11 mouse cellular contexts compared by ENCODE assay signal in genomic region chr7:72543946-72544345, GRCm38 (mm10).
A peak's percentile ranks its signal among the peaks of the same experiment; 100 is the strongest.
DNase-seq lines count a peak whose midpoint lies in the region; ATAC-seq and TF ChIP-seq lines count a peak whose summit lies in the region.
"Had no signal": no experiment of that assay in that cellular context is flagged by ENCODE, and none has a peak within 500 bp of the region (broad histone marks: within the 10 kb centered on the region; RNA-seq: fewer than 3 reads in every experiment).

No protein-coding gene starts in this region.

- peaks cover 5% of the 10 kb centered on the region; the same call in 1 of the 2 replicates for H3K9me3 ChIP-seq in kidney, embryonic 15.5 days (replicated peaks)
- H3K9me3 ChIP-seq in liver, postnatal 0 days (ENCODE audit: low read length) = no peaks in the 10 kb centered on the region

- no peak overlapping the region for H3K27ac ChIP-seq in kidney, embryonic 15.5 days
- H3K27ac ChIP-seq in liver, postnatal 0 days (ENCODE audit: low read depth) = no peak overlapping the region
- H3K27ac ChIP-seq: kidney, postnatal 0 days had no signal

- WGBS in kidney, embryonic 15.5 days = 24% methylated on average over 4 of the region's 4 CpGs
- WGBS in liver, postnatal 0 days (ENCODE audit: insufficient replicate concordance) = 34% methylated on average over 4 of the region's 4 CpGs

- H3K36me3 ChIP-seq in kidney, embryonic 15.5 days = no peaks in the 10 kb centered on the region
- H3K36me3 ChIP-seq in liver, postnatal 0 days (replicated peaks; ENCODE audit: insufficient read depth, low read length) = no peaks in the 10 kb centered on the region

- TF ChIP-seq EP300 in liver, postnatal 0 days (IDR thresholded peaks at IDR 0.05; ENCODE audit: low read depth) = no peak

- no peak for TF ChIP-seq POLR2A in brain, embryonic 14.5 days (IDR thresholded peaks at IDR 0.05; ENCODE audit: borderline replicate concordance, extremely low read depth, insufficient read depth, insufficient read length, poor library complexity, severe bottlenecking)

- H3K27me3 ChIP-seq in kidney, embryonic 15.5 days = no peaks in the 10 kb centered on the region
- H3K27me3 ChIP-seq in liver, postnatal 0 days (ENCODE audit: insufficient read depth, low read length) = no peaks in the 10 kb centered on the region
- H3K27me3 ChIP-seq: megakaryocyte, embryonic 14.5 days had no signal

- H3K9ac ChIP-seq in kidney, embryonic 15.5 days = no peak overlapping the region
- no peak overlapping the region for H3K9ac ChIP-seq in liver, postnatal 0 days (replicated peaks)

- peak; percentile 27 for DNase-seq in adrenal gland, postnatal 10 days
- no peak for DNase-seq in adrenal gland, adult 18-20 months (ENCODE audit: low spot score in 2 of 2)
- peak; percentile 30 for DNase-seq in kidney, adult 18-20 months
- peak; percentile 86 for DNase-seq in brain, embryonic 14.5 days (ENCODE audit: low read depth)
- peak; percentile 22 for DNase-seq in liver, postnatal 0 days
- no peak for DNase-seq in layer of hippocampus, postnatal 36 days
- DNase-seq in heart, adult 18-20 months = no peak

- TF ChIP-seq CTCF in brain, embryonic 14.5 days (IDR thresholded peaks at IDR 0.05; ENCODE audit: borderline replicate concordance, extremely low read depth, insufficient read depth, insufficient read length) = no peak
- TF ChIP-seq CTCF in liver, postnatal 0 days (IDR thresholded peaks at IDR 0.05; ENCODE audit: low read depth) = no peak

- no peak overlapping the region for H3K4me3 ChIP-seq in kidney, embryonic 15.5 days (replicated peaks)
- H3K4me3 ChIP-seq in liver, postnatal 0 days (ENCODE audit: low read depth, low read length) = no peak overlapping the region
- H3K4me3 ChIP-seq: megakaryocyte, embryonic 14.5 days had no signal

- no peak for ATAC-seq in kidney, embryonic 15.5 days (replicated peaks; ENCODE audit: low FRiP score)
- ATAC-seq in liver, postnatal 0 days = no peak
- ATAC-seq: activated CD4-positive, CD25-positive, alpha-beta regulatory T cell, adult 4 months had no signal

- H3K4me2 ChIP-seq in kidney, embryonic 15.5 days = no peak overlapping the region
- no peak overlapping the region for H3K4me2 ChIP-seq in liver, postnatal 0 days (ENCODE audit: low read depth, low read length)

- 0 out of 2 replicates have a peak, but pooled peaks cover 15% of the 10 kb centered on the region for H3K4me1 ChIP-seq in kidney, embryonic 15.5 days
- H3K4me1 ChIP-seq in liver, postnatal 0 days (ENCODE audit: insufficient read depth) = no peaks in the 10 kb centered on the region
- H3K4me1 ChIP-seq: megakaryocyte, embryonic 14.5 days had no signal

Comparison
In these comparisons a context has a peak if more than half of its experiments do, and no peak if none do; other contexts are left out.
1. DNase-seq: peak in adrenal gland, postnatal 10 days (single experiment), kidney, adult 18-20 months (single experiment), brain, embryonic 14.5 days (single experiment) and liver, postnatal 0 days (single experiment); none in adrenal gland, adult 18-20 months (0 of 2), layer of hippocampus, postnatal 36 days (0 of 2) and heart, adult 18-20 months (0 of 2).